Mouse (Mus musculus): ENCODE measurements around the gene Trex2. TPM values are rescaled to one million over a fixed set of nuclear protein-coding genes. Genes with fewer than 3 reads are reported as not detected.

Gene Trex2
- total RNA-seq (2014; rRNA removed) (not detected in 2 replicates), polyA plus RNA-seq (2012; rRNA removed) (not detected in 2 replicates)

DNA sequence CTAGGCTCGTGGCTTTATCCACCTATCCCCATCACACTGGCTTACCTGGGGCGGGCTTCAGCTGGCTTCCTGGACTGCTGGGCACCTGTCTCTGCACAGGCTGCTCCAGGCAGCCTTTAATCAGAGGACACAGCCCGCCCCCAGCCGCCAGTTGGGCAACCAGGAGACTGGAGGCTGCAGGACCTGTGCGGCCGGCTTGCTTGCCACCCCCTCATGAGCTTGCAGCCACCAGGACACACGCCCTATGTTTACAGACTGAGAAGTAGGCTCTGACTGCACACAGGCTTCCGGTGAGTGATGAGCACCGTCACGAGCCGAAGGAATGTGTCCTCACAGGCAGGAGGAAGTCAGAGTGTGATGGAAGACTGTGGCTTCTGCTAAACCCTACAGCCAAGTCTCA lies at the start of gene Trex2:
Gene Trex2 (minus strand): TSS at position 93 of the 400 bp plus-strand sequence.
- no peak for DNase-seq (ENCODE audit: extremely low read depth, low read depth, low spot score)
- no peaks in the 10 kb centered on the region for H3K27me3 ChIP-seq (ENCODE audit: control insufficient read depth, insufficient read depth, low read length)
- no peaks in the 10 kb centered on the region for H3K79me2 ChIP-seq (ENCODE audit: control insufficient read depth, insufficient read depth, low read length)
- TF ChIP-seq POLR2A (IDR thresholded peaks at IDR 0.05; ENCODE audit: extremely low read depth, insufficient read depth, low read length), result no peak
- TF ChIP-seq CTCF (IDR thresholded peaks at IDR 0.05; ENCODE audit: low read depth, low read length), result no peak
- 48% methylated on average over 10 of the region's 11 CpGs for WGBS
- H3K4me1 ChIP-seq (ENCODE audit: control insufficient read depth, insufficient read depth, low read length), result no peaks in the 10 kb centered on the region
- H3K27ac ChIP-seq (replicated peaks; ENCODE audit: insufficient read depth, low read depth, low read length), result no peak within 1 kb of the TSS
- H3K9ac ChIP-seq (ENCODE audit: low read depth, low read length), result no peak within 1 kb of the TSS
- H3K36me3 ChIP-seq (ENCODE audit: control insufficient read depth, insufficient read depth, low read length), result no peaks in the 10 kb centered on the region
- H3K4me3 ChIP-seq (ENCODE audit: insufficient read depth, low read depth, low read length), result no peak within 1 kb of the TSS

DNA sequence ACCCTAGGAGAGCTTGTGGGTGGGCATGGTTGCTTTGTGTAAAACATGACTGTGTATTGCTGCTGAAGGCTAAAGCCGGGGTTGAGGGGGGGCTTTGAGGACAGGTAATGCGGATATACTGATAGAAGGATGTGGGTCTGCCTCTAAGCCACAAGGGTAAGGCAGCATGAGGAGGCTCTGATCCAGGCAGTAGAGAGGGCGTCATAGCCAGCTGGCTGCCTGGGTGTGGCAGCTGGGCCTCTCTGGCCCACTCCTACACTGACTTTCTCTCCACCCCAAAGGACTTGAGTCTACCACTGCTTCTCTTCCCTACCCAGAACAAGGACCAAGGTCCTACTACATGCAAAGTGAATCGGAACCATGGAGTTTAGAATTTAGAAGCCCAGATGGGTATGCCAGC lies 49.7 kb upstream of the Trex2 start:
- 83% methylated on average over 4 of the region's 4 CpGs for WGBS
- H3K27ac ChIP-seq (replicated peaks; ENCODE audit: insufficient read depth, low read depth, low read length), result no peak overlapping the region; the same call in 1 of the 2 replicates
- no peaks in the 10 kb centered on the region for H3K27me3 ChIP-seq (ENCODE audit: control insufficient read depth, insufficient read depth, low read length)
- 0 out of 2 replicates have a peak overlapping the region, but pooled peaks have one; percentile 43 for H3K9ac ChIP-seq (ENCODE audit: low read depth, low read length)
- peak overlapping the region; percentile 91 for H3K4me3 ChIP-seq (ENCODE audit: insufficient read depth, low read depth, low read length)
- H3K79me2 ChIP-seq (ENCODE audit: control insufficient read depth, insufficient read depth, low read length), result no peaks in the 10 kb centered on the region; the same call in 1 of the 2 replicates
- H3K36me3 ChIP-seq (ENCODE audit: control insufficient read depth, insufficient read depth, low read length), result no peaks in the 10 kb centered on the region
- no peak for DNase-seq (ENCODE audit: extremely low read depth, low read depth, low spot score)
- peaks cover 4% of the 10 kb centered on the region for H3K4me1 ChIP-seq (ENCODE audit: control insufficient read depth, insufficient read depth, low read length)
- TF ChIP-seq POLR2A (IDR thresholded peaks at IDR 0.05; ENCODE audit: extremely low read depth, insufficient read depth, low read length) (no peak), CTCF (IDR thresholded peaks at IDR 0.05; ENCODE audit: low read depth, low read length) (no peak)

DNA sequence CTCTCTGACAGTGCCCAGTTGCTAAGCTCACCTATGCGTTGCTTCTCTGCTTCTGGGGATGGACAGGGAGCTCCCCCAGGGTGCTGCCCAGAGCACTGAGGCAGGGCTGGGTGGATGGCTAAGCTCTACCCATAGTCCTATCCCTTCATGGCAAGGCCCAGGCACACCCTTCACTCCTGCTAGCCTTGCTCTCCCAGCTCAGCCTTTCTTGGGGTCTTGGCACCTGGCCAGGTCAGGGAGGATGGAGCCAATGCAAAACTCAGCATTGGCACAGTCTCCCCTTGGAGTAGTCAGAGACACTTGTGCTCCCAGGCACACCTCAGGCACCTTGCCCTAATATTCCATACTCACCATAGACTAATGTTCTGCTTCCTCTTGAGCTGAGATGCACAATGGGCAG lies 48.9 kb upstream of the Trex2 start:
- Histone ChIP-seq H3K9ac (ENCODE audit: low read depth, low read length) (peak overlapping the region; percentile 91), H3K27ac (replicated peaks; ENCODE audit: insufficient read depth, low read depth, low read length) (peak overlapping the region; percentile 85), H3K4me1 (ENCODE audit: control insufficient read depth, insufficient read depth, low read length) (peaks cover 4% of the 10 kb centered on the region), H3K4me3 (ENCODE audit: insufficient read depth, low read depth, low read length) (peak overlapping the region; percentile 91), H3K36me3 (ENCODE audit: control insufficient read depth, insufficient read depth, low read length) (no peaks in the 10 kb centered on the region), H3K27me3 (ENCODE audit: control insufficient read depth, insufficient read depth, low read length) (no peaks in the 10 kb centered on the region), H3K79me2 (ENCODE audit: control insufficient read depth, insufficient read depth, low read length) (no peaks in the 10 kb centered on the region; the same call in 1 of the 2 replicates)
- 58% methylated on average over 1 of the region's 1 CpGs for WGBS
- TF ChIP-seq CTCF (IDR thresholded peaks at IDR 0.05; ENCODE audit: low read depth, low read length), result no peak
- TF ChIP-seq POLR2A (IDR thresholded peaks at IDR 0.05; ENCODE audit: extremely low read depth, insufficient read depth, low read length), result no peak
- no peak for DNase-seq (ENCODE audit: extremely low read depth, low read depth, low spot score)

DNA sequence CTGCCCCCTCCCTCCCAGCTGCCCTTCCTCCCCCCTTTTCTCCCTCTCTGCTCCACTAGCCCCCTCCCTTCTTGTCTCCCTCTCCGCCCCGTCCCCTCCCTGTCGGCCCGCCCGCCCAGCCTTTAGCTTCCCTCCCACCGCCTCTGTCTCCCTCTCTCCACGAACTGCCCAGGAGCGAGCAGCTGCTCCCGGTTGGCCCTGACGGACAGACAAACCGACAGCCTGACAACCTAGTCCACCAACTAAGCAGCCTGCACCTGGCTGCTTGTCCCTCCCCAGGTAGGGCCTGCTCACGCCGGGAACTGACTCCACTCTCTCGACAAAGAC lies 48.3 kb upstream of the Trex2 start, which contains the start of gene Bgn:
Gene Bgn (plus strand): TSS at position 119 of the 327 bp plus-strand sequence.
- 31% methylated on average over 8 of the region's 14 CpGs for WGBS
- Histone ChIP-seq H3K9ac (ENCODE audit: low read depth, low read length) (peak within 1 kb of the TSS; percentile 91), H3K4me1 (ENCODE audit: control insufficient read depth, insufficient read depth, low read length) (peaks cover 4% of the 10 kb centered on the region), H3K4me3 (ENCODE audit: insufficient read depth, low read depth, low read length) (peak within 1 kb of the TSS; percentile 91), H3K79me2 (ENCODE audit: control insufficient read depth, insufficient read depth, low read length) (no peaks in the 10 kb centered on the region; the same call in 1 of the 2 replicates), H3K36me3 (ENCODE audit: control insufficient read depth, insufficient read depth, low read length) (no peaks in the 10 kb centered on the region), H3K27ac (replicated peaks; ENCODE audit: insufficient read depth, low read depth, low read length) (peak within 1 kb of the TSS; percentile 85), H3K27me3 (ENCODE audit: control insufficient read depth, insufficient read depth, low read length) (no peaks in the 10 kb centered on the region)
- no peak for DNase-seq (ENCODE audit: extremely low read depth, low read depth, low spot score)
- TF ChIP-seq CTCF (IDR thresholded peaks at IDR 0.05; ENCODE audit: low read depth, low read length) (no peak), POLR2A (IDR thresholded peaks at IDR 0.05; ENCODE audit: extremely low read depth, insufficient read depth, low read length) (0 out of 2 replicates have a peak, but pooled peaks have one; percentile 29)

DNA sequence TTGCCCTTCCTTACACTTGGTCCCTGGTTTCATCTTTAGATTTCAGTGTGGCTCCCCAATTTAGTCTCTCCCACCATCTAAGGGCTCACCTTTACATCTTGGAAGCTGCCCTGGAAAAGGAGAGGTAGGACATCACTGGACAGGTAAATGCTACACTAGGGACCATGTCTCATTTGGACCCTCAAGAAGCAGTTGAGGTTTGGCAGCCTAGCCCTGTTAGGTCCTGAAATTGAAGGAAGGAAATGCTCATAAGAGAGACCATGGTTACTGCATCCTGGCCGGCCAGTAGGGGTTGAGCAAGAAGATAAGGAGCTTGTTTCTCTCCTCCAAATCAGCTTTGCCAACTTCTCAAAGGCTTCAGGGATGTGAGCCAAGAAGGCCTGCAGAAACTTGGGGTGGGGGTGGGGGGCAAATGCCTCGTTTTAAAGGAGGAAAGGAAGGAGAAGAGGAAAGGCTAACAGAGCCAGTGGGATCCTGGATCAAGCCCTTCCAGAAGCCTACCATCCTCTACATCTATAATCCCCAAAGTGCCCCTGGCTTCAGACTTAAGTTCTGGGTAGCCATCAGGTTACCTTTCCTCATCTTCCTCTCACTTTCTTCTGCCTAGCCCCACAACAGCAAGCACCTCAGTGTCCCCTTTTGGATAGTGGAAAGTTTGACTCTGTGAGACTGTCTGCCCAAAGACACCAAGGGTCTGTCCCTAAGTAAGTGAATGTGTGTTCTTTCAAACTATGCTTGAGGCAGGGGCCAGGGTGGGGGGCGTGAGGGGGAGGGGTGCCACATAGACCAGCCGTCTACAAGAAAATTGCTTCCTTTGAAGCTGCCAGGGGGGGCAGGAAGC lies 47.7 kb upstream of the Trex2 start:
- H3K27ac ChIP-seq (replicated peaks; ENCODE audit: insufficient read depth, low read depth, low read length), result peak overlapping the region; percentile 54
- TF ChIP-seq CTCF (IDR thresholded peaks at IDR 0.05; ENCODE audit: low read depth, low read length) (no peak), POLR2A (IDR thresholded peaks at IDR 0.05; ENCODE audit: extremely low read depth, insufficient read depth, low read length) (no peak)
- DNase-seq (ENCODE audit: extremely low read depth, low read depth, low spot score), result no peak
- no peaks in the 10 kb centered on the region; the same call in 1 of the 2 replicates for H3K79me2 ChIP-seq (ENCODE audit: control insufficient read depth, insufficient read depth, low read length)
- 59% methylated on average over 4 of the region's 4 CpGs for WGBS
- H3K9ac ChIP-seq (ENCODE audit: low read depth, low read length), result no peak overlapping the region
- peak overlapping the region; percentile 91; the same call in 1 of the 2 replicates for H3K4me3 ChIP-seq (ENCODE audit: insufficient read depth, low read depth, low read length)
- peaks cover 4% of the 10 kb centered on the region for H3K4me1 ChIP-seq (ENCODE audit: control insufficient read depth, insufficient read depth, low read length)
- no peaks in the 10 kb centered on the region for H3K27me3 ChIP-seq (ENCODE audit: control insufficient read depth, insufficient read depth, low read length)
- no peaks in the 10 kb centered on the region for H3K36me3 ChIP-seq (ENCODE audit: control insufficient read depth, insufficient read depth, low read length)

All from liver, adult 2 months (tissue).